Mouse (Mus musculus) thymus, adult 2 months (tissue): ENCODE results near the gene Lin7a.

Source experiments
- CTCF ChIP-seq: fragments of 200-500 bp; IDR thresholded peaks from 2 replicates; pipeline ENCODE4 v1.5.1; 2012; ENCODE audit warnings: mild to moderate bottlenecking, control low read depth, low read length, moderate library complexity, borderline replicate concordance; ENCODE audit not compliant: control insufficient read depth, poor library complexity, insufficient read depth; ENCODE audit errors: extremely low read depth
- POLR2A ChIP-seq: fragments of 200-500 bp; IDR thresholded peaks from 2 replicates; pipeline ENCODE4 v1.6.1; 2012; ENCODE audit warnings: mild to moderate bottlenecking, low read length, control low read depth, moderate library complexity; ENCODE audit not compliant: control insufficient read depth, poor library complexity, insufficient read depth; ENCODE audit errors: extremely low read depth

- TF ChIP-seq CTCF: no peak
- TF ChIP-seq POLR2A: no peak
These were observed 1.3 kb downstream of the Lin7a start for GRCm38 (mm10) chr10:107272804-107273145.
